Mouse (Mus musculus): ENCODE measurements around the gene Zfp934. TPM values are rescaled to one million over a fixed set of nuclear protein-coding genes. Genes with fewer than 3 reads are reported as not detected.

Gene Zfp934
- polyA plus RNA-seq, 1 experiment from 2014 or later, result 14.8 TPM

Small RNA genes lying within 50 kb of the gene (microRNA-seq; reads per million reads assigned to microRNA genes)
- gene Gm22256, result not detected

Other genes starting within 250 kb of the Zfp934 start
- gene Gm3604, start 188.0 kb downstream of the Zfp934 start, polyA plus RNA-seq (2016; fragmentation: Nextera tagmentation; extraction: Ambion mirVana), result 3.6 and 3.9 TPM in 2 replicates
- 9.0 and 9.5 TPM in 2 replicates for gene Gm49359, start 104.4 kb downstream of the Zfp934 start, polyA plus RNA-seq (2016; fragmentation: Nextera tagmentation; extraction: Ambion mirVana)
- gene Zfp935, start 12.7 kb downstream of the Zfp934 start, polyA plus RNA-seq (2016; fragmentation: Nextera tagmentation; extraction: Ambion mirVana), result not detected in 2 replicates
- gene 6720489N17Rik, start 53.0 kb upstream of the Zfp934 start, polyA plus RNA-seq (2016; fragmentation: Nextera tagmentation; extraction: Ambion mirVana), result 7.9 and 9.3 TPM in 2 replicates
- 17.5 and 18.6 TPM in 2 replicates for gene Platr25, start 189.5 kb upstream of the Zfp934 start, polyA plus RNA-seq (2016; fragmentation: Nextera tagmentation; extraction: Ambion mirVana)
- gene Gm5141, start 214.6 kb upstream of the Zfp934 start, polyA plus RNA-seq (2016; fragmentation: Nextera tagmentation; extraction: Ambion mirVana), result 5.7 and 6.4 TPM in 2 replicates